Mouse (Mus musculus): ENCODE measurements around the gene Rpl37. TPM values are rescaled to one million over a fixed set of nuclear protein-coding genes. Genes with fewer than 3 reads are reported as not detected.
A peak's percentile ranks its signal among the peaks of the same experiment; 100 is the strongest.

The Rpl37 gene
- polyA plus RNA-seq (2016; fragmentation: Nextera tagmentation; extraction: Ambion mirVana) = 421 and 424 TPM in 2 replicates

GRCm38 (mm10) chr15:5116270-5117030, at the start of gene Rpl37:
Gene Rpl37, plus strand, starts transcription at chr15:5116645.
- WGBS = under 1% methylated on average over 55 of the region's 55 CpGs
- no peaks in the 10 kb centered on the region for H3K27me3 ChIP-seq (replicated peaks)
- peaks cover 39% of the 10 kb centered on the region for H3K36me3 ChIP-seq
- no peaks in the 10 kb centered on the region for H3K9me3 ChIP-seq (replicated peaks)
- peak within 1 kb of the TSS; percentile 93 for H3K27ac ChIP-seq (ENCODE audit: poor library complexity, severe bottlenecking)
- H3K9ac ChIP-seq = peak within 1 kb of the TSS; percentile 93
- peaks cover 24% of the 10 kb centered on the region for H3K4me1 ChIP-seq (replicated peaks)
- H3K4me3 ChIP-seq = peak within 1 kb of the TSS; percentile 86
- peak; percentile 97 for ATAC-seq (ENCODE audit: insufficient number of reproducible peaks, low FRiP score)
- peak within 1 kb of the TSS; percentile 87 for H3K4me2 ChIP-seq

DNA sequence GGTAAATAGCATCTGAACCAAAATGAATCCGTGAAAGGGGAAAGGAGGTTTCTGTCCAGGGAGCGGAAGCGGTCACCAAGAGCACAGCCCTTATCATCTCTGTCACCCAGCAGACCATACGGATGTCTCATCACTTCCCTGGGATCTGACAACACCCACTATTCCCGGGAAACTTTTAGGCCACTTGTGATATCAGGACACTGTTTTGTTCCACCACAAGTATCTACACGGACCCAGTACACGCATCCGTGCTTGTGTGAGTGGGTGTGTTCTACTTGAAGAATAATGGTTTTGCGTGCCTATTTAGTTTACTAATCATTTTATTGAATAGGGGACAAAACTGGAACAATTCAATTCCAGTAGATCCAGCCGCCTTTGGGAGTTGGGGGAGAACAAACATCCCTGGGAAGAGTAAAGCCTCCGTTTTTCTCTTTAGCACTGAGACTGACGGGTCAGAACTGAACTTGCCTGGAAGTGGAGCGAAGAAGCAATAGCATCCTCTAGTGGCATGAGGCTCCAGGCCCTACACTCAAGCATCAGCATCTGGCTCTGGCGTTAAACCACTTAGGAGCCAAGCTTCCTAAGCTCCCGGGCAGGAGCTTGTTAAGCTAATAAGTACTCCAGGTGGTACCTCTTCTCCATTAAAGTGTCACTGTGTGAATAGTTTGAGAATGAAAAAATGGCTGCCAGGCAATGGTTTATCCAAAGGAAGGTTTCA, 47.5 kb upstream of the Rpl37 start:
- H3K27ac ChIP-seq (ENCODE audit: poor library complexity, severe bottlenecking) = no peak overlapping the region
- no peaks in the 10 kb centered on the region for H3K4me1 ChIP-seq (replicated peaks)
- H3K4me3 ChIP-seq = no peak overlapping the region
- 31% methylated on average over 15 of the region's 15 CpGs for WGBS
- peak overlapping the region; percentile 47 for H3K4me2 ChIP-seq
- no peak overlapping the region for H3K9ac ChIP-seq
- H3K9me3 ChIP-seq (replicated peaks) = no peaks in the 10 kb centered on the region
- no peaks in the 10 kb centered on the region for H3K27me3 ChIP-seq (replicated peaks)
- ATAC-seq (ENCODE audit: insufficient number of reproducible peaks, low FRiP score) = no peak
- no peaks in the 10 kb centered on the region for H3K36me3 ChIP-seq

DNA sequence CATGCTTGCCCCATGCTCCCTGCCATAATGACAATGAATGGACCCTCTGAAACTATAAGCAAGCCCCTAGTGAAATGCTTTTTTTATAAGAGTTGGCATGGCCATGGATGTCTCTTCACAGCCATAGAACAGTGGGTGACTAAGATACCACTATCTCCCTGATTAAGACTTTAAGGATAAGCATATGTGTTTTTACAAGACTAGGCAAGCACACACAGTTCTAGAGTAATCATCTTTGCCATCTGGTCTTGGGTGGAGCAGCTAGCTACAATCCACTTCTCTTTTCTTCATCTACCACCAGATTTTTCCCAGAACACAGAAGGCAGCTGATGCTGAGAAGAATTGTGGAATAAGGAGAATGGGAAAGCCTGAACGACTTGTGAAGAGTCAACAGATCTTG, 35.2 kb upstream of the Rpl37 start:
- Histone ChIP-seq H3K27ac (ENCODE audit: poor library complexity, severe bottlenecking) (no peak overlapping the region), H3K9ac (no peak overlapping the region), H3K36me3 (no peaks in the 10 kb centered on the region), H3K4me3 (no peak overlapping the region), H3K27me3 (replicated peaks) (no peaks in the 10 kb centered on the region), H3K4me1 (replicated peaks) (no peaks in the 10 kb centered on the region), H3K9me3 (replicated peaks) (no peaks in the 10 kb centered on the region), H3K4me2 (no peak overlapping the region)
- no peak for ATAC-seq (ENCODE audit: insufficient number of reproducible peaks, low FRiP score)
- 60% methylated on average over 1 of the region's 1 CpGs for WGBS

GRCm38 (mm10) chr15:5086162-5086561, 30.3 kb upstream of the Rpl37 start:
- H3K9me3 ChIP-seq (replicated peaks) = no peaks in the 10 kb centered on the region; the same call in 1 of the 2 replicates
- H3K27ac ChIP-seq (ENCODE audit: poor library complexity, severe bottlenecking) = no peak overlapping the region
- no peaks in the 10 kb centered on the region for H3K36me3 ChIP-seq
- H3K4me3 ChIP-seq = no peak overlapping the region
- no peak overlapping the region for H3K9ac ChIP-seq
- no peak for ATAC-seq (ENCODE audit: insufficient number of reproducible peaks, low FRiP score)
- WGBS = 1% methylated on average over 2 of the region's 2 CpGs
- H3K27me3 ChIP-seq (replicated peaks) = no peaks in the 10 kb centered on the region
- no peaks in the 10 kb centered on the region for H3K4me1 ChIP-seq (replicated peaks)
- H3K4me2 ChIP-seq = no peak overlapping the region

DNA sequence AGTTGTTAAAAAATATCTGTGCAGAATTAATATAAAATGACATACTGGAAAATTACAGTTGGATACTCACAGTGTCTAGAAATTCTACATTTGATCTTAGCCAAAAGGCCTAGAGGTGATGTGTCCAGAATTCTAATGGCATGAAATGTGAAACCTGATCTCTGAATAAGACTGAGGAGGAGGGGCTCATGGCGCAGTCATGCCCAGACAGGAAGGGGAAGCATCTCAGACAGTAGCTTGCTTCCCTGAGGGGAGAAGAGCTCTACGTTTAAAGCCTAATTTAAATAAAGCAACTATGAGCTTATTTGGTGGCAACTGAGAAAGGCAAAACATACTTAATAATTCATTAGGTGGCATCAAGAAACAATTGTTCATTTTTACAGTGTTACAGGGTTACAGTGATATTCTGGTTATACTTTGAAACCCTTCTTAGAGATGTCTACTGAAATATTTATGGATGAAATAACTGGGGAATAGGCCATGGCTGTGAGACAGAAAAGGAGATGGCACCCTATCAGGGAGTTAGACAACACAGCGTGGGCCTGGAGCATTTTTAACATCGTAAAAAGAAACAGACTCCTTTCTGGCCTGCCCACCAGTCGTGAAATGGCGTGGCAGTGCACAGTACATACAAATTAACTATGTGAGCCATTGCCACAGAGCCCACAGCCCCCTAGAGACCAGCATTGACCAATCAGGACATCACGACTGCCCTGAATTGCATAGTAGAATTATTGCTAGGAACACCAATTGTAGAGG, 27.4 kb upstream of the Rpl37 start:
- Histone ChIP-seq H3K4me3 (no peak overlapping the region), H3K27me3 (replicated peaks) (no peaks in the 10 kb centered on the region), H3K9me3 (replicated peaks) (no peaks in the 10 kb centered on the region; the same call in 1 of the 2 replicates), H3K27ac (ENCODE audit: poor library complexity, severe bottlenecking) (no peak overlapping the region), H3K4me1 (replicated peaks) (no peaks in the 10 kb centered on the region), H3K4me2 (no peak overlapping the region), H3K9ac (no peak overlapping the region), H3K36me3 (no peaks in the 10 kb centered on the region)
- WGBS = 65% methylated on average over 7 of the region's 7 CpGs
- ATAC-seq (ENCODE audit: insufficient number of reproducible peaks, low FRiP score) = no peak

GRCm38 (mm10) chr15:5090131-5090530, 26.3 kb upstream of the Rpl37 start:
- no peaks in the 10 kb centered on the region for H3K27me3 ChIP-seq (replicated peaks)
- no peaks in the 10 kb centered on the region for H3K36me3 ChIP-seq
- ATAC-seq (ENCODE audit: insufficient number of reproducible peaks, low FRiP score) = no peak
- no peak overlapping the region for H3K9ac ChIP-seq
- H3K27ac ChIP-seq (ENCODE audit: poor library complexity, severe bottlenecking) = no peak overlapping the region
- 84% methylated on average over 10 of the region's 10 CpGs for WGBS
- no peaks in the 10 kb centered on the region for H3K4me1 ChIP-seq (replicated peaks)
- H3K9me3 ChIP-seq (replicated peaks) = peaks cover 3% of the 10 kb centered on the region; the same call in 1 of the 2 replicates
- no peak overlapping the region for H3K4me2 ChIP-seq
- no peak overlapping the region for H3K4me3 ChIP-seq

- ATAC-seq (ENCODE audit: insufficient number of reproducible peaks, low FRiP score) = no peak
- Histone ChIP-seq H3K36me3 (peaks cover 25% of the 10 kb centered on the region), H3K9ac (no peak overlapping the region), H3K27ac (ENCODE audit: poor library complexity, severe bottlenecking) (no peak overlapping the region), H3K4me2 (no peak overlapping the region), H3K27me3 (replicated peaks) (no peaks in the 10 kb centered on the region), H3K4me1 (replicated peaks) (no peaks in the 10 kb centered on the region), H3K4me3 (no peak overlapping the region), H3K9me3 (replicated peaks) (peaks cover 6% of the 10 kb centered on the region; the same call in 1 of the 2 replicates)
- 80% methylated on average over 11 of the region's 11 CpGs for WGBS
Observed at GRCm38 (mm10) chr15:5095534-5096301, 20.7 kb upstream of the Rpl37 start.

DNA sequence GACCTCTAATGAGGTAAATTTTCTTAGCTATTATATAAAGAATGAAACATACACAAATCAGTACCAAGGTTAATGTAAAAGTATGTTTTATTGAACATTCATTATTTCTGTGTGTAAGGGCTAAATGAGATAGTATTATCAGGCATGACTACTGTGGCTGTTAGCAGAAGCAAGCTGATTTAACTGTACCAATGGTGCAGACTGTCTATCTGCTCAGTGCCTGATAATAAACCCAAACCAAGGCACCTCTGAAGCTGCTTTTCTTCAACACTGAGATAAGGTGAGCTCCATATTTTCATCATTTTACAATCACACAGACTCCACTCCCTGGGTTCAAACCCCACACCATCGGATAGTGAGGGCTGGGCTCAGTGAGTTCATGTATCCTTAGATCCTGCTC, 19.1 kb upstream of the Rpl37 start:
- H3K27me3 ChIP-seq (replicated peaks) = no peaks in the 10 kb centered on the region
- H3K4me3 ChIP-seq = no peak overlapping the region
- no peak overlapping the region for H3K4me2 ChIP-seq
- peaks cover 6% of the 10 kb centered on the region; the same call in 1 of the 2 replicates for H3K9me3 ChIP-seq (replicated peaks)
- no peak for ATAC-seq (ENCODE audit: insufficient number of reproducible peaks, low FRiP score)
- WGBS = 81% methylated on average over 1 of the region's 1 CpGs
- H3K36me3 ChIP-seq = peaks cover 29% of the 10 kb centered on the region
- H3K27ac ChIP-seq (ENCODE audit: poor library complexity, severe bottlenecking) = no peak overlapping the region
- no peaks in the 10 kb centered on the region for H3K4me1 ChIP-seq (replicated peaks)
- H3K9ac ChIP-seq = no peak overlapping the region

DNA sequence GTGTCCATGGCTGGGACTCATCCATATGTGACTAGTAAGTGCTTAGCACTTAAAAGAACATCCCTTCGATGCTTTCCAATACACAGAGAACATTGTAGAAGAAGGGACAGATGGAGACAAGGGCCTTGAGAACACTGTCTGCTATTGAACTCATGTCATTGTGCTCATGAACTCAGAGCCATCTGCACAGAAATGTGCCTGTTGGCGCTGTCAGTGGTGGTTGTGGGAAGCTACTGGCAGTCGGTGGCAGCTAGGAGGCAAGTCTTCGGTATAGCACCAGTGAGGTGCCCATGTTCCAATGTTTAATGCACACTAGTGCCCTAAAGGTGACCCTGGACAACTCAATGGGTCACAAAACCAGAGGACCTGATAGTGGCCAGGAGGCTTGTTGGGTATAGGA, 14.1 kb upstream of the Rpl37 start:
- no peak overlapping the region for H3K9ac ChIP-seq
- no peak overlapping the region for H3K4me2 ChIP-seq
- 86% methylated on average over 4 of the region's 4 CpGs for WGBS
- H3K9me3 ChIP-seq (replicated peaks) = 0 out of 2 replicates have a peak, but pooled peaks cover 4% of the 10 kb centered on the region
- peaks cover 38% of the 10 kb centered on the region for H3K36me3 ChIP-seq
- H3K27me3 ChIP-seq (replicated peaks) = no peaks in the 10 kb centered on the region
- no peaks in the 10 kb centered on the region for H3K4me1 ChIP-seq (replicated peaks)
- no peak overlapping the region for H3K4me3 ChIP-seq
- H3K27ac ChIP-seq (ENCODE audit: poor library complexity, severe bottlenecking) = no peak overlapping the region
- no peak for ATAC-seq (ENCODE audit: insufficient number of reproducible peaks, low FRiP score)

GRCm38 (mm10) chr15:5105891-5106290, 10.6 kb upstream of the Rpl37 start:
- Histone ChIP-seq H3K27ac (ENCODE audit: poor library complexity, severe bottlenecking) (no peak overlapping the region), H3K36me3 (peaks cover 13% of the 10 kb centered on the region), H3K9me3 (replicated peaks) (no peaks in the 10 kb centered on the region), H3K27me3 (replicated peaks) (no peaks in the 10 kb centered on the region), H3K4me2 (no peak overlapping the region), H3K9ac (no peak overlapping the region), H3K4me3 (no peak overlapping the region), H3K4me1 (replicated peaks) (no peaks in the 10 kb centered on the region)
- ATAC-seq (ENCODE audit: insufficient number of reproducible peaks, low FRiP score) = no peak
- 81% methylated on average over 6 of the region's 6 CpGs for WGBS
